Mouse (Mus musculus): Measurements from ENCODE around the gene Gata2. TPM values are rescaled to one million over a fixed set of nuclear protein-coding genes. Genes with fewer than 3 reads are reported as not detected.
A peak's percentile ranks its signal among the peaks of the same experiment; 100 is the strongest.

Gata2 gene
- polyA plus RNA-seq, 1 experiment = 13.1 TPM

- DNase-seq (ENCODE audit: low read depth in 1 of 2, low spot score in 2 of 2) = no peak
- peaks cover 5% of the 10 kb centered on the region; the same call in 1 of the 2 replicates for H3K4me1 ChIP-seq (ENCODE audit: control insufficient read depth, insufficient read depth, insufficient read length)
- H3K36me3 ChIP-seq (ENCODE audit: control insufficient read depth, insufficient read depth, low read length) = no peaks in the 10 kb centered on the region
- TF ChIP-seq CTCF (IDR thresholded peaks at IDR 0.05; ENCODE audit: extremely low read depth, insufficient read depth, insufficient read length, insufficient replicate concordance) = no peak
- TF ChIP-seq POLR2A (IDR thresholded peaks at IDR 0.05; ENCODE audit: low read depth, low read length) = no peak
- WGBS = 76% methylated on average over 7 of the region's 7 CpGs
- H3K4me3 ChIP-seq (ENCODE audit: extremely low read depth, insufficient read depth, insufficient read length) = no peak overlapping the region
- H3K27me3 ChIP-seq (ENCODE audit: control insufficient read depth, insufficient read depth, low read length) = peaks cover 18% of the 10 kb centered on the region
- H3K27ac ChIP-seq (ENCODE audit: insufficient read depth, low read length) = no peak overlapping the region
Observed at GRCm38 (mm10) chr6:88194978-88195325, 1.3 kb downstream of the Gata2 start.

- Histone ChIP-seq H3K36me3 (ENCODE audit: control insufficient read depth, insufficient read depth, low read length) (no peaks in the 10 kb centered on the region), H3K4me3 (ENCODE audit: extremely low read depth, insufficient read depth, insufficient read length) (peak overlapping the region; percentile 9; the same call in 1 of the 2 replicates), H3K27ac (ENCODE audit: insufficient read depth, low read length) (no peak overlapping the region), H3K27me3 (ENCODE audit: control insufficient read depth, insufficient read depth, low read length) (peaks cover 22% of the 10 kb centered on the region), H3K4me1 (ENCODE audit: control insufficient read depth, insufficient read depth, insufficient read length) (peaks cover 5% of the 10 kb centered on the region; the same call in 1 of the 2 replicates)
- TF ChIP-seq CTCF (IDR thresholded peaks at IDR 0.05; ENCODE audit: extremely low read depth, insufficient read depth, insufficient read length, insufficient replicate concordance) (no peak), POLR2A (IDR thresholded peaks at IDR 0.05; ENCODE audit: low read depth, low read length) (no peak)
- DNase-seq (ENCODE audit: low read depth in 1 of 2, low spot score in 2 of 2) = no peak
- WGBS = 40% methylated on average over 33 of the region's 33 CpGs
Observed at GRCm38 (mm10) chr6:88196054-88196732, 2.5 kb downstream of the Gata2 start.

GRCm38 (mm10) chr6:88196733-88197312 lies 3.1 kb downstream of the Gata2 start:
- Histone ChIP-seq H3K27ac (ENCODE audit: insufficient read depth, low read length) (no peak overlapping the region; the same call in 1 of the 2 replicates), H3K27me3 (ENCODE audit: control insufficient read depth, insufficient read depth, low read length) (peaks cover 22% of the 10 kb centered on the region), H3K4me3 (ENCODE audit: extremely low read depth, insufficient read depth, insufficient read length) (peak overlapping the region; percentile 9; the same call in 1 of the 2 replicates), H3K4me1 (ENCODE audit: control insufficient read depth, insufficient read depth, insufficient read length) (peaks cover 5% of the 10 kb centered on the region; the same call in 1 of the 2 replicates), H3K36me3 (ENCODE audit: control insufficient read depth, insufficient read depth, low read length) (no peaks in the 10 kb centered on the region)
- DNase-seq (ENCODE audit: low read depth in 1 of 2, low spot score in 2 of 2) = no peak
- 6% methylated on average over 44 of the region's 44 CpGs for WGBS
- TF ChIP-seq CTCF (IDR thresholded peaks at IDR 0.05; ENCODE audit: extremely low read depth, insufficient read depth, insufficient read length, insufficient replicate concordance) (no peak), POLR2A (IDR thresholded peaks at IDR 0.05; ENCODE audit: low read depth, low read length) (no peak)

GRCm38 (mm10) chr6:88197313-88198069 lies 3.8 kb downstream of the Gata2 start:
- TF ChIP-seq CTCF (IDR thresholded peaks at IDR 0.05; ENCODE audit: extremely low read depth, insufficient read depth, insufficient read length, insufficient replicate concordance) (no peak), POLR2A (IDR thresholded peaks at IDR 0.05; ENCODE audit: low read depth, low read length) (no peak)
- 3% methylated on average over 39 of the region's 39 CpGs for WGBS
- peaks cover 22% of the 10 kb centered on the region for H3K27me3 ChIP-seq (ENCODE audit: control insufficient read depth, insufficient read depth, low read length)
- no peak overlapping the region; the same call in 1 of the 2 replicates for H3K4me3 ChIP-seq (ENCODE audit: extremely low read depth, insufficient read depth, insufficient read length)
- peaks cover 5% of the 10 kb centered on the region; the same call in 1 of the 2 replicates for H3K4me1 ChIP-seq (ENCODE audit: control insufficient read depth, insufficient read depth, insufficient read length)
- H3K27ac ChIP-seq (ENCODE audit: insufficient read depth, low read length) = no peak overlapping the region; the same call in 1 of the 2 replicates
- no peak for DNase-seq (ENCODE audit: low read depth in 1 of 2, low spot score in 2 of 2)
- no peaks in the 10 kb centered on the region for H3K36me3 ChIP-seq (ENCODE audit: control insufficient read depth, insufficient read depth, low read length)

DNA sequence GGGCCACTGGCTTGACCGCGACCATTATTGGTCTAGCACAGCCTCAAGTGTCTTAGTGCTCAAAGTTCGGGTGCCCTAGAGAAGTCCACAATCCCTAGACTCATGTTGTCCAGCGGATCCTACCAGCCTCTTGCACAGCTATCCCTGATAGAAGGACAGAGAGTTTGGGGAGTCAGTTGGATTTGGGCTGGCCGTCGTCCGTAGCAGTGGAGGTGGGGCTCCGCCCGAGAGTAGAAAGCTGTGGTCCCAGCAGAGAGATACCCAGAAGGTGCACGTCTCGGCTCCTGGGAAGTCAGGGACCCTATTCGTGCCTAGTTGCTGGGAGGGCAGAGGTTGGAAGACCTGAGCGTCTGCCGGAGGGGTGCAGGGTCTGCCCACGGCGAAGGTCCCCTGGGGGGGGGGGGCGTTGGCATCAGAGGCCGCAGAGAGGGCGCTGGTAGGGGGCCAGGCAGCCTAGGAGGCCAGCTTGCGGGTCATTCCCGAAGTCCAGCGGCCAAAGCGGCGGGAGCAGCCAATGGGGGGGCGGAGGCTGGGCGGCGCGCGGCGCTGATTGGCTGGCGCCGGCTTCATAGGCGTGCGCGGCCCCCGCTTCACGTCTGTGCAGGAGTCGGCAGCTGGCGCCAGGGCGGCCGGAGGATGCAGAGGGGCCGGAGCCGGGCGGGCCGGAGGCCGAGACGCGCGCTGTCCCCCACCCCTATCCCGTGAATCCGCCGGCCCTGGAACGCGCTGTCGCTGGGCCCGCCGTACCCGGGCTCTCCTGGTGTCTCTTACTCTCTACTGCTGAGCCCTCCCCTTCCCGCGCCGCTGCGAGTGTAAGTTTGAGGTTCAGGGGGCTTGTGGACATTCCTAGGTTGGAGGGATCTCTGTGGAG lies 4.6 kb downstream of the Gata2 start:
- H3K4me3 ChIP-seq (ENCODE audit: extremely low read depth, insufficient read depth, insufficient read length) = peak overlapping the region; percentile 40; the same call in 1 of the 2 replicates
- TF ChIP-seq POLR2A (IDR thresholded peaks at IDR 0.05; ENCODE audit: low read depth, low read length) = no peak
- TF ChIP-seq CTCF (IDR thresholded peaks at IDR 0.05; ENCODE audit: extremely low read depth, insufficient read depth, insufficient read length, insufficient replicate concordance) = no peak
- H3K27me3 ChIP-seq (ENCODE audit: control insufficient read depth, insufficient read depth, low read length) = peaks cover 25% of the 10 kb centered on the region
- H3K36me3 ChIP-seq (ENCODE audit: control insufficient read depth, insufficient read depth, low read length) = no peaks in the 10 kb centered on the region
- DNase-seq (ENCODE audit: low read depth in 1 of 2, low spot score in 2 of 2) = no peak
- no peak overlapping the region for H3K27ac ChIP-seq (ENCODE audit: insufficient read depth, low read length)
- 2% methylated on average over 62 of the region's 62 CpGs for WGBS
- H3K4me1 ChIP-seq (ENCODE audit: control insufficient read depth, insufficient read depth, insufficient read length) = peaks cover 5% of the 10 kb centered on the region; the same call in 1 of the 2 replicates

Data from spleen, adult 2 months (tissue).